Mouse (Mus musculus) neutrophil, adult 83 days (primary cell): ENCODE results near the gene Olfr1269. TPM values are rescaled to one million over a fixed set of nuclear protein-coding genes. Genes with fewer than 3 reads are reported as not detected.

Source experiments
- total RNA-seq, 2 experiments: library from RNA; stranded (reverse); gene quantifications; one replicate each; pipeline ENCODE4 v1.2.4; 2023

Olfr1269 gene
- not detected for total RNA-seq

DNA sequence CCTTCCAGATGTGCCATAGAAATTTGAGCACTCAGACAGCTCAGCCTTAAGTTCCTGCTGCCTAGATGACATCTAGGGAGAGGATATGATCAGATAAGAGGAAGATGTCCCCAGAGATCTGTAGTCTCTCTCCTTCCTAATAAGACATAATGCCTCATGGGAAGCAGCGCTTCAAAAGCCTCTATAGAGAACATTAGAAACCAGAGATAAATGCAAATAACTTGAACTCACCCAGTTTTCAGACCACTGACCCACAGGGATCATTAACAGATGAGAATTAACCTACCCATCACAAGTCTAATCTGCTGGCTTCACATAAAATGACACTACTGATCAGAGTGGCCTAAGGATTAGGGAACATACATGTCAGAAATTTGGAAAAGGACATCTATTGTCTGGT, at the start of gene Olfr1269:
Gene Olfr1269, minus strand, starts transcription at position 101 of the 400 bp plus-strand sequence.

DNA sequence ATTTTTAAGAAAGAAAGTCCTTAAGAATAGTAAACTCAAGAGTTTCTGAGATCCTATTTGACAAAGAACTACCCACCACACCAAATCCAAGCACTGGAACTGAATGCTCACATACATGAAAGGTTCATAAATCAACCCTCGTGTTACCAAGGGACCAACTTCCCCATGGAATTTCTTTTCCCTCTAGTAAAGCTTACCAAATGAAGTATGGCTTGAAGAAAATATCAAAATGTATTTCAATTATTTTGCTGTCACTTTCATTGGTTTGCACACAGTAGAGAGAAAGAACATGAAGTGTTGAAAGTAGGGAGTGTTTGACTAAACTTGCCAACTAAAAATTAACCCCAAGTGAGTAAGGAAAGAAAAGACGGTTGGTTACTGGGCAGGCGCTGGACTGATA, 31.8 kb upstream of the Olfr1269 start, which contains the start of gene Olfr1270:
Gene Olfr1270, minus strand, starts transcription at position 101 of the 400 bp plus-strand sequence.

DNA sequence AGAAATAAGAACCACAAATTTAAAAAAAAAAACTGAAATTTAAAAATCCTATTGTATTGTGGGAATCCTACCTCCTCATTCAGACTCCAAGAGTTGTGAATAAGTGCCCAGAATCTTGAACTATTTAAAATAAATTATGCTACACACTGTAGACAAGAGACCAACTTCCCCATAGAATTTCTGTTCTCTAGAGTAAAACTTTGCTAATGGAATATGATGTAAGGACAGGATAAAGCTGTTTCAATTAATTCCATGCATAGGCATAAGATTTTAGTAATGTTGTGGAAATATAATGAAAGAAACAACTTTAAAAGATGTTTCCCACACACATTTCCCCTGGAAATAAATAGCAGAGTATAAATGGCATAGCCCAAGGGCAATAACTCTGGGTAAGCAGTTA, 21.0 kb upstream of the Olfr1269 start, which contains the start of gene Olfr32:
Gene Olfr32, minus strand, starts transcription at position 101 of the 400 bp plus-strand sequence.

Other genes with a start within 250 kb of the Olfr1269 start
- not detected for gene Olfr1257, start 243.0 kb downstream of the Olfr1269 start, total RNA-seq
- gene Olfr1258, start 194.1 kb downstream of the Olfr1269 start, total RNA-seq: not detected
- gene Olfr1259, start 172.7 kb downstream of the Olfr1269 start, total RNA-seq: not detected
- gene Olfr1260, start 147.1 kb downstream of the Olfr1269 start, total RNA-seq: not detected
- gene Olfr1261, start 130.2 kb downstream of the Olfr1269 start, total RNA-seq: not detected
- gene Olfr1262, start 121.3 kb downstream of the Olfr1269 start, total RNA-seq: not detected
- not detected for gene Olfr1263, start 109.3 kb downstream of the Olfr1269 start, total RNA-seq
- gene Olfr1264, start 95.8 kb downstream of the Olfr1269 start, total RNA-seq: not detected
- not detected for gene Olfr1265, start 86.1 kb downstream of the Olfr1269 start, total RNA-seq
- not detected for gene Olfr140, start 57.8 kb downstream of the Olfr1269 start, total RNA-seq
- gene Olfr32, start 20.9 kb upstream of the Olfr1269 start, total RNA-seq: not detected
- gene Olfr1270, start 31.7 kb upstream of the Olfr1269 start, total RNA-seq: not detected
- under 1 TPM; 0.22 to 0.53 TPM for gene Olfr1506, start 103.1 kb upstream of the Olfr1269 start, total RNA-seq
- not detected for gene Olfr142, start 136.2 kb upstream of the Olfr1269 start, total RNA-seq
- gene Olfr1271, start 149.6 kb upstream of the Olfr1269 start, total RNA-seq: not detected
- gene Olfr1272, start 171.4 kb upstream of the Olfr1269 start, total RNA-seq: not detected
- gene Gm13769, start 200.8 kb upstream of the Olfr1269 start, total RNA-seq: not detected